ENCODE assay signal across 8 mouse cellular contexts in the genomic region with DNA sequence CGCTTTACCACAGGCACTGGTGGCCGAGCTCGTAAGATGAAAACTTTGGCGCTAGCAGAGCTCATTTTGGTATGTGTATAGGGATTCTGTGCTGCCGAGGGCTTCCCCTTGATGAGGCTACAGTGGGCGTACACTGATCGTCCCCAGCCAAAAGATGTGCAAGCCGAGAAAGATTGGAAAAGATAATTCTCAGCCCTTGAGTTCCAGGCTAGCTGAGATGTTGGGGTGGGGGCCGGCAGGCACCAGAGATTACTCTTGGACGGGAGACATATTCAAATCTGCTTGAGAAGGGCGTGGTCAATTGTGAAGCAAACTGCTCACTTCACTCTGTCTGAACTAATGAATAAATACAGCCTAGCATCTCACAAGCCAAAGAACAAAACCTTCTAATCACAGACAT.
DNase-seq lines count a peak whose midpoint lies in the region; ATAC-seq lines count a peak whose summit lies in the region.
"Had no signal": no experiment of that assay in that cellular context is flagged by ENCODE, and none has a peak within 500 bp of the region (broad histone marks: within the 10 kb centered on the region; RNA-seq: fewer than 3 reads in every experiment).

No protein-coding gene starts in this region.

- no peaks in the 10 kb centered on the region for H3K9me3 ChIP-seq in forebrain, embryonic 12.5 days
- no peaks in the 10 kb centered on the region for H3K9me3 ChIP-seq in liver, embryonic 13.5 days (replicated peaks)
- H3K9me3 ChIP-seq: limb, embryonic 15.5 days had no signal

- peak overlapping the region; percentile 48 for H3K4me2 ChIP-seq in forebrain, embryonic 12.5 days
- H3K4me2 ChIP-seq in liver, embryonic 13.5 days, result peak overlapping the region; percentile 28; the same call in 1 of the 2 replicates

- H3K4me3 ChIP-seq in forebrain, embryonic 12.5 days (replicated peaks), result peak overlapping the region; percentile 17
- no peak overlapping the region for H3K4me3 ChIP-seq in liver, embryonic 13.5 days (replicated peaks)

- H3K27me3 ChIP-seq in forebrain, embryonic 12.5 days, result peaks cover 9% of the 10 kb centered on the region
- no peaks in the 10 kb centered on the region for H3K27me3 ChIP-seq in liver, embryonic 13.5 days
- H3K27me3 ChIP-seq: limb, embryonic 15.5 days had no signal

- H3K9ac ChIP-seq in forebrain, embryonic 12.5 days, result no peak overlapping the region
- H3K9ac ChIP-seq in liver, embryonic 13.5 days, result no peak overlapping the region
- H3K9ac ChIP-seq: limb, embryonic 15.5 days had no signal

- no peaks in the 10 kb centered on the region for H3K36me3 ChIP-seq in forebrain, embryonic 12.5 days (replicated peaks)
- H3K36me3 ChIP-seq in liver, embryonic 13.5 days, result no peaks in the 10 kb centered on the region
- H3K36me3 ChIP-seq: limb, embryonic 15.5 days had no signal

- H3K27ac ChIP-seq in forebrain, embryonic 12.5 days, result peak overlapping the region; percentile 81
- no peak overlapping the region for H3K27ac ChIP-seq in liver, embryonic 13.5 days
- H3K27ac ChIP-seq: limb, embryonic 15.5 days had no signal

- peak; percentile 32 for DNase-seq in retina, postnatal 1 day
- DNase-seq in retina, embryonic 14.5 days (ENCODE audit: low spot score), result no peak
- no peak for DNase-seq in liver, embryonic 13.5 days
- DNase-seq in right cerebral cortex, adult 2 months (ENCODE audit: low spot score in 2 of 2), result no peak
- no peak for DNase-seq in adrenal gland, postnatal 4 days (ENCODE audit: low spot score in 2 of 2)

- 3% methylated on average over 11 of the region's 11 CpGs for WGBS in forebrain, embryonic 12.5 days
- 28% methylated on average over 11 of the region's 11 CpGs for WGBS in liver, embryonic 13.5 days (ENCODE audit: insufficient replicate concordance)

- H3K4me1 ChIP-seq in forebrain, embryonic 12.5 days, result peaks cover 76% of the 10 kb centered on the region
- H3K4me1 ChIP-seq in liver, embryonic 13.5 days (replicated peaks), result peaks cover 63% of the 10 kb centered on the region

- peak; percentile 12 for ATAC-seq in forebrain, embryonic 12.5 days (ENCODE audit: low FRiP score)
- no peak for ATAC-seq in liver, embryonic 13.5 days (ENCODE audit: low read depth)
- no peak for ATAC-seq in erythroid progenitor cell, adult 5-6 weeks (replicated peaks; ENCODE audit: low FRiP score, poor library complexity, severe bottlenecking)
